Mouse (Mus musculus): Measurements from ENCODE around the gene Map4k2. TPM values are rescaled to one million over a fixed set of nuclear protein-coding genes. Genes with fewer than 3 reads are reported as not detected.

Map4k2 gene
- polyA plus RNA-seq (2021), result 45.6 TPM

DNA sequence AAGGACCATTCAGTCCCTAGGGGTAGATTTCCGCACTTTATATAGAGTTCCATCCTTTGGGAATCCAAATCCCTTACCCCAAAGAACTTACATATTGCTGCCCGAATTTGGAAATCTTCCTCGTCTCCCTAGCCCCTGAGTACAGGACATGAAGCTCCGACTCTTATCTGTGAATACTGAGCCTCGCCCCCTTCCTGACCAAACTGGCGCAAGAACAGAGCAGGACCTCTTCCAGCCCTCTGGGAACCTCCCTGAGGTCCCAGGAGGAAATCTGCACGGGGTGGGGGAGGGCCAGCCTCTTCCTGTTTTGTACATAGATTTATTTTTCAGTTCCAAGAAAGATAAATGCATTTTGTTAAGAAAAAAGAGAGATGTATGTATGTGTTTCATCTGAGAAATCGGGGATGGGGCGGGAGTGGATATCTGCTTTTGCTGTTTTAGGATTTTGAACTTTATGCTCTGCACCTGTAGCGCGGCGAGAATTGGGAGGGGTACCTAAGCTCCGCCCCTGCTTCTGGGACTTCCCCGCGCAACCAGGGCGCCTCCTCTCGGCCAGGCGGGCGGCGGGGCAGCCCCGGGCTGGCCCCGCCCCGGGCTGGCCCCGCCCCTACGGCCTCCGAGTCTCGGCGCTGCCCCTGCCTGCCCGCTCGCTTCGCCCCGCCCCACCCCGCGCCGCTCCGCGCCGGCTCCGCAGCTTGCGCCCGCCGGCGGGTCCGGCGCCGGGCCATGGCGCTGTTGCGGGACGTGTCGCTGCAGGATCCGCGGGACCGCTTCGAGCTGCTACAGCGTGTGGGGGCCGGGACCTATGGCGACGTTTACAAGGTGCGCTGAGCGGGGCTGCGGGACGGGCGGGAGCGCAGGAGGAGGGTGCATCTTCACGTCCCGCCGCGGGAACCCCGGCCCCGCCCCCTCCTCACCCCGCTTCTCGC is at the start of gene Map4k2:
TSS of gene Map4k2 (plus strand) at position 612 of the 929 bp plus-strand sequence.
- ChIA-PET CTCF (interaction anchor here (0.6 to 0.9 kb wide), 2 partner anchors 9 to 78 kb away, joined by 3 read pairs; no protein-coding TSS in a partner anchor), POLR2A (interaction anchor here (0.6 to 2.0 kb wide), 5 partner anchors 10 to 326 kb away, joined by 3 to 7 read pairs (median 4); partner anchors contain the start of gene Arl2)
- in situ Hi-C loops (cut with MboI; ENCODE audit: low pct_unique_long_range_greater_than_20kb), result no loop called here
- no peaks in the 10 kb centered on the region for H3K27me3 ChIP-seq
- TF ChIP-seq CTCF (IDR thresholded peaks at IDR 0.05), result no peak
- ATAC-seq (peak; percentile 75), DNase-seq (ENCODE audit: low read depth, low spot score) (no peak)

DNA sequence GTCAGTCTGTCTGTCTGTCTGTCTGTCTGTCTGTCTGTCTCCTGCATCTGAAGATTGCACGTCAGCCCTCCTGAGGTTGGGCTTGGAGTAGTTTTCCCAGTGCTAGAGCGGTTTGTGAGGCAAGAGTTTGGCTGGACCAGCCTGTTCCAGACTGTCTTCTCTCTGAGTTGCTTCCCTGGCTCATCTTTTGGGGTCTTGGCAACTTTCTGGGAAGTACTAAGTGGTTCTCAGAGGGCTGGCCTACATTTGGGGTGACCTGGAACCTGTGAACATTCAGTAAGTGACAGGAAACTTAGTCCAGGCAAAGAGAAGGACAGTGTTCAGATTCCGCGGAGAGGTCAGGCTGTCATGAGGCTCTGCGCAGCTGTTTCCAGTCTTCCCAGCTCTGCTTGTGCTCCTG is 48.7 kb upstream of the Map4k2 start:
- ChIA-PET CTCF (interaction anchor here (0.7 to 2.2 kb wide), 2 partner anchors 11 to 14 kb away, joined by 3 to 7 read pairs; no protein-coding TSS in a partner anchor), POLR2A (interaction anchor here (3.3 kb wide), 1 partner anchor 14 kb away, joined by 18 read pairs; the partner anchor contains the start of gene Ehd1)
- TF ChIP-seq CTCF (IDR thresholded peaks at IDR 0.05), result no peak
- DNase-seq (ENCODE audit: low read depth, low spot score) (no peak), ATAC-seq (no peak)
- no peaks in the 10 kb centered on the region for H3K27me3 ChIP-seq
- in situ Hi-C loops (cut with MboI; ENCODE audit: low pct_unique_long_range_greater_than_20kb), result no loop called here

GRCm38 (mm10) chr19:6294301-6294700 is 46.6 kb upstream of the Map4k2 start:
- ChIA-PET CTCF (interaction anchor here (1.5 to 12.0 kb wide), 2 partner anchors 17 to 41 kb away, joined by 3 to 89 read pairs; partner anchors contain the start of genes Ehd1 and Men1), POLR2A (interaction anchor here (0.7 kb wide), 1 partner anchor 38 kb away, joined by 3 read pairs; no protein-coding TSS in a partner anchor)
- TF ChIP-seq CTCF (IDR thresholded peaks at IDR 0.05), result no peak
- H3K27me3 ChIP-seq, result no peaks in the 10 kb centered on the region
- in situ Hi-C loops (cut with MboI; ENCODE audit: low pct_unique_long_range_greater_than_20kb), result no loop called here
- ATAC-seq (no peak), DNase-seq (ENCODE audit: low read depth, low spot score) (no peak)

DNA sequence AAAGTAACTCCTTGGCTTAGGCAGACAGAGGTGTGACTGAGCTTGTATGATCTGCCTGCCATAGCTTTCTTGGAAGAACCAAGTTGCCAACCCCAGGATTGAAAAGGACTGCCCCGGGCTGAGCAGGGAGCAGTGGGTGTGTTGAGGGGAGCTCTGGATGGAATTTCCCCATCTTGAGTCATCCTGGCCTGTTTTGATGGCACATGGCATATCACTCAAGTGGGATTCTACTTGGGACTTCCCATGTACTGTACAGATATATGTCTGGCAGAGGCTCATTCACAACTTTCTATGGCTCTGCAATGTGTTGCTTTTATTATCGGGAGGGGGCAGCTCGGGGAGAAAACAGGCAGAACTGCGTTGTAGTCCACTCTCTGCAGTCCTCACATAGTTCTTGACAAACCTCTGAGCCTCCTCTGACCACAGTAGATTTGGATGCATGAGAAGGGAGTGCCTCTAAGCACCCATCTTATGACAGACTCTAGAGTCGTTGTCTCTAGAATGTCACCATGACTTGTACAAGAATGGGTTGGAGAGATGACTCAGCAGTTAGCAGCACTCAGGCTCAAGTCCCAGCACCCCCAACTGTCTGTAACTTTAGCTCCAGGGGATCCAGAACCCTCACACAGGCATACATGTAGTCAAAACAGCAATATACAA is 44.3 kb upstream of the Map4k2 start:
- H3K27me3 ChIP-seq, result no peaks in the 10 kb centered on the region
- DNase-seq (ENCODE audit: low read depth, low spot score) (no peak), ATAC-seq (no peak)
- in situ Hi-C loops (cut with MboI; ENCODE audit: low pct_unique_long_range_greater_than_20kb), result no loop called here
- ChIA-PET POLR2A (interaction anchor here (4.4 kb wide), 1 partner anchor 19 kb away, joined by 28 read pairs; the partner anchor contains the start of gene Ehd1), CTCF (interaction anchor here (1.1 to 12.0 kb wide), 2 partner anchors 20 to 26 kb away, joined by 3 to 89 read pairs; partner anchors contain the start of gene Ehd1)
- TF ChIP-seq CTCF (IDR thresholded peaks at IDR 0.05), result no peak

DNA sequence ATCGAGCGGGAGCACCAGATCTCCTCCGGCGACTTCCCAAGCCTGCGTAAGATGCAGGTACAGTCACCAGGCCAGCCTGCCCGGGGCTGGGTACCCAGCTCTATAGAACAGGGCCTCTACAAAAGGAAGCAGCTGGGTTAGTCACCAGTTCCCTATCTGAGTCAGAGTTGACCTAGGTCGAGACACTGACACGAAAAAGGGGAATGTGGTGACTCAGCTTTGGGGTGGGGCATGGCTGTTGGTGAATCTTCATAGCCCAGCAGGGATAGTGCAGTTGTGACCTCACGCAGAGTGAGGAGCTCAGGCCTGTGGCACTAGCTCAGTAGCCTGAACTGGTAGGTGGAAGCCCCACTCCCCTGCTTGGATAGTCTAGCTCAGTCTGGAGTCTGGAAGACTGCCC is 43.3 kb upstream of the Map4k2 start:
- in situ Hi-C loops (cut with MboI; ENCODE audit: low pct_unique_long_range_greater_than_20kb), result no loop called here

GRCm38 (mm10) chr19:6299003-6299402 is 41.9 kb upstream of the Map4k2 start:
- CTCF ChIA-PET, result interaction anchor here (1.2 to 12.0 kb wide), 4 partner anchors 22 to 38 kb away, joined by 4 to 89 read pairs (median 5); partner anchors contain the start of gene Ehd1
- no peak for TF ChIP-seq CTCF (IDR thresholded peaks at IDR 0.05)
- in situ Hi-C loops (cut with MboI; ENCODE audit: low pct_unique_long_range_greater_than_20kb), result no loop called here
- no peak for DNase-seq (ENCODE audit: low read depth, low spot score)
- no peak for ATAC-seq
- no peaks in the 10 kb centered on the region for H3K27me3 ChIP-seq
- POLR2A ChIA-PET, result interaction anchor here (0.6 to 4.4 kb wide), 3 partner anchors 22 to 63 kb away, joined by 3 to 28 read pairs (median 3); partner anchors contain the start of genes Ehd1 and Ppp2r5b

More for the DNA sequence above, 43.3 kb upstream of the Map4k2 start:
- DNase-seq (ENCODE audit: low read depth, low spot score) (peak; percentile 71), ATAC-seq (peak; percentile 61)
- TF ChIP-seq CTCF (IDR thresholded peaks at IDR 0.05), result no peak
- CTCF ChIA-PET, result interaction anchor here (1.1 to 12.0 kb wide), 5 partner anchors 10 to 34 kb away, joined by 3 to 89 read pairs (median 4); partner anchors contain the start of gene Ehd1
- POLR2A ChIA-PET, result interaction anchor here (0.6 to 4.4 kb wide), 2 partner anchors 20 to 37 kb away, joined by 3 to 28 read pairs; partner anchors contain the start of genes Ehd1 and Men1
- no peaks in the 10 kb centered on the region for H3K27me3 ChIP-seq

- in situ Hi-C loops (cut with MboI; ENCODE audit: low pct_unique_long_range_greater_than_20kb), result no loop called here
- no peak for ATAC-seq
- CTCF ChIA-PET, result interaction anchor here (1.2 to 12.0 kb wide), 7 partner anchors 15 to 38 kb away, joined by 4 to 89 read pairs (median 6); partner anchors contain the start of gene Ehd1
- no peaks in the 10 kb centered on the region for H3K27me3 ChIP-seq
- no peak for DNase-seq (ENCODE audit: low read depth, low spot score)
- no peak for TF ChIP-seq CTCF (IDR thresholded peaks at IDR 0.05)
- POLR2A ChIA-PET, result interaction anchor here (0.5 to 4.4 kb wide), 7 partner anchors 22 to 343 kb away, joined by 3 to 28 read pairs (median 3); partner anchors contain the start of genes Ehd1 and Ppp2r5b
Measured at GRCm38 (mm10) chr19:6299450-6300267, 41.3 kb upstream of the Map4k2 start.

GRCm38 (mm10) chr19:6300402-6300841 is 40.5 kb upstream of the Map4k2 start:
- DNase-seq (ENCODE audit: low read depth, low spot score) (no peak), ATAC-seq (no peak)
- CTCF ChIA-PET, result interaction anchor here (1.5 to 12.0 kb wide), 4 partner anchors 16 to 37 kb away, joined by 4 to 89 read pairs (median 8); partner anchors contain the start of gene Ehd1
- no peaks in the 10 kb centered on the region for H3K27me3 ChIP-seq
- TF ChIP-seq CTCF (IDR thresholded peaks at IDR 0.05), result no peak
- in situ Hi-C loops (cut with MboI; ENCODE audit: low pct_unique_long_range_greater_than_20kb), result no loop called here
- POLR2A ChIA-PET, result interaction anchor here (1.0 to 2.0 kb wide), 3 partner anchors 23 to 113 kb away, joined by 3 to 14 read pairs (median 4); partner anchors contain the start of gene Ehd1

DNA sequence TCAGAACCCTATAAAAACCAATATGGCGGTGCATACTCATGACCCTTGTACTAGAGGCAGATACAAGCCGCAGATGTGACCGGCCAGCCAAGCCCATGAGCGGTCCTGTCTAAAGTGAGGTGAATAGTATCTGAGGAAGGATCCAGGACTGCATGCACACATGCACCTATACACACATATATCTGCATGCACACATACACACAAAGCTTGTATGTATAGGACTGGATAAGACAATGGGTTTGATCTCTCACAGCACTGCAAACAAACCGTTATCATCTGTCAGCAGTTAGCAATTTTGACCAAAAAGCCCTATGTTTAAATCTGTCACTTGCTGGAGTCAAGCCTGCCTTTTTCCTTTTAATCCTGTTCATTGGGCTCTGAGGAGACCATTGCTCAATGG is 38.8 kb upstream of the Map4k2 start:
- in situ Hi-C loops (cut with MboI; ENCODE audit: low pct_unique_long_range_greater_than_20kb), result no loop called here

More for the DNA sequence above, 38.8 kb upstream of the Map4k2 start:
- no peak for TF ChIP-seq CTCF (IDR thresholded peaks at IDR 0.05)
- H3K27me3 ChIP-seq, result no peaks in the 10 kb centered on the region
- DNase-seq (ENCODE audit: low read depth, low spot score) (no peak), ATAC-seq (no peak)
- CTCF ChIA-PET, result interaction anchor here (1.4 to 12.0 kb wide), 3 partner anchors 25 to 34 kb away, joined by 3 to 89 read pairs (median 10); partner anchors contain the start of gene Ehd1
- POLR2A ChIA-PET, result interaction anchor here (1.0 to 1.3 kb wide), 2 partner anchors 27 to 36 kb away, joined by 3 read pairs; no protein-coding TSS in a partner anchor

Data from Patski (cell line).